Mouse (Mus musculus) cerebellum, adult 11 months (tissue): ENCODE measurements around the gene Slc22a12.

Source experiments
- DNase-seq: peaks from one replicate; pipeline ENCODE4 v3.0.0; 2022

Slc22a12 gene

GRCm38 (mm10) chr19:6542367-6543034 is at the start of gene Slc22a12:
Slc22a12 (minus strand) TSS chr19:6543032.
- peak; percentile 9 for DNase-seq

- DNase-seq, result peak; percentile 87
Observed at GRCm38 (mm10) chr19:6572001-6572400, 29.2 kb upstream of the Slc22a12 start.

GRCm38 (mm10) chr19:6571476-6571875 is 28.6 kb upstream of the Slc22a12 start:
- peak; percentile 24 for DNase-seq

- DNase-seq, result no peak
Observed at GRCm38 (mm10) chr19:6569561-6569960, 26.7 kb upstream of the Slc22a12 start.

- DNase-seq, result peak; percentile 27
Observed at GRCm38 (mm10) chr19:6569021-6569420, 26.2 kb upstream of the Slc22a12 start.

- no peak for DNase-seq
Observed at GRCm38 (mm10) chr19:6566450-6566849, 23.6 kb upstream of the Slc22a12 start.

GRCm38 (mm10) chr19:6565136-6565535 is 22.3 kb upstream of the Slc22a12 start:
- no peak for DNase-seq

GRCm38 (mm10) chr19:6560246-6560815 is 17.5 kb upstream of the Slc22a12 start:
- DNase-seq, result no peak

- no peak for DNase-seq
Observed at GRCm38 (mm10) chr19:6559576-6559975, 16.7 kb upstream of the Slc22a12 start.

GRCm38 (mm10) chr19:6553819-6554582 is 11.2 kb upstream of the Slc22a12 start:
- no peak for DNase-seq

GRCm38 (mm10) chr19:6553174-6553573 is 10.3 kb upstream of the Slc22a12 start:
- no peak for DNase-seq

- DNase-seq, result peak; percentile 71
Observed at GRCm38 (mm10) chr19:6552302-6553028, 9.6 kb upstream of the Slc22a12 start.

GRCm38 (mm10) chr19:6551215-6551614 is 8.4 kb upstream of the Slc22a12 start:
- no peak for DNase-seq

- peak; percentile 87 for DNase-seq
Observed at GRCm38 (mm10) chr19:6549566-6549965, 6.7 kb upstream of the Slc22a12 start.

GRCm38 (mm10) chr19:6548431-6549410 is 5.9 kb upstream of the Slc22a12 start:
- peak; percentile 57 for DNase-seq

GRCm38 (mm10) chr19:6547801-6548200 is 5.0 kb upstream of the Slc22a12 start:
- peak; percentile 26 for DNase-seq

- peak; percentile 92 for DNase-seq
Observed at GRCm38 (mm10) chr19:6546096-6546495, 3.3 kb upstream of the Slc22a12 start.

GRCm38 (mm10) chr19:6545481-6545880 is 2.6 kb upstream of the Slc22a12 start:
- no peak for DNase-seq

GRCm38 (mm10) chr19:6544712-6545111 is 1.9 kb upstream of the Slc22a12 start:
- no peak for DNase-seq

GRCm38 (mm10) chr19:6543518-6543917 is 686 bp upstream of the Slc22a12 start:
- no peak for DNase-seq

GRCm38 (mm10) chr19:6543035-6543383 is 177 bp upstream of the Slc22a12 start:
- peak; percentile 15 for DNase-seq

- peak; percentile 9 for DNase-seq
Observed at GRCm38 (mm10) chr19:6541521-6541920, 1.3 kb downstream of the Slc22a12 start.
